Mouse (Mus musculus): ENCODE results near the gene Myadm. TPM values are rescaled to one million over a fixed set of nuclear protein-coding genes. Genes with fewer than 3 reads are reported as not detected.

Gene Myadm
- total RNA-seq, 2 experiments from 2014 or later, result 97.5 to 101 TPM

GRCm38 (mm10) chr7:3304298-3304697 lies 15.4 kb downstream of the Myadm start:
- peak; percentile 54 to 60 for DNase-seq (ENCODE audit: low spot score in 2 of 2)
- intact Hi-C loops (cut with DNase I), result loop anchor here (5.0 to 10.0 kb wide), 2 partner anchors 42 to 79 kb away; no protein-coding TSS in a partner anchor

- DNase-seq (ENCODE audit: low spot score in 2 of 2), result no peak
- intact Hi-C loops (cut with DNase I), result loop anchor here (10.0 kb wide), 1 partner anchor 82 kb away; no protein-coding TSS in a partner anchor
Observed at GRCm38 (mm10) chr7:3306400-3306799, 17.5 kb downstream of the Myadm start.

GRCm38 (mm10) chr7:3308646-3309045 lies 19.8 kb downstream of the Myadm start:
- DNase-seq (ENCODE audit: low spot score in 2 of 2), result no peak
- intact Hi-C loops (cut with DNase I), result loop anchor here (10.0 kb wide), 1 partner anchor 84 kb away; no protein-coding TSS in a partner anchor

GRCm38 (mm10) chr7:3310233-3310632 lies 21.4 kb downstream of the Myadm start:
- intact Hi-C loops (cut with DNase I), result no loop called here
- DNase-seq (ENCODE audit: low spot score in 2 of 2), result no peak

- intact Hi-C loops (cut with DNase I), result no loop called here
Observed at GRCm38 (mm10) chr7:3313571-3313970, 24.7 kb downstream of the Myadm start.

GRCm38 (mm10) chr7:3314121-3314520 lies 25.2 kb downstream of the Myadm start:
- intact Hi-C loops (cut with DNase I), result no loop called here
- no peak for DNase-seq (ENCODE audit: low spot score in 2 of 2)

More at GRCm38 (mm10) chr7:3313571-3313970, 24.7 kb downstream of the Myadm start:
- no peak for DNase-seq (ENCODE audit: low spot score in 2 of 2)

- intact Hi-C loops (cut with DNase I), result no loop called here
- no peak for DNase-seq (ENCODE audit: low spot score in 2 of 2)
Observed at GRCm38 (mm10) chr7:3317704-3318103, 28.8 kb downstream of the Myadm start.

GRCm38 (mm10) chr7:3320856-3321255 lies 32.0 kb downstream of the Myadm start:
- intact Hi-C loops (cut with DNase I), result no loop called here

GRCm38 (mm10) chr7:3323826-3324225 lies 34.9 kb downstream of the Myadm start:
- DNase-seq (ENCODE audit: low spot score in 2 of 2), result no peak
- intact Hi-C loops (cut with DNase I), result no loop called here

More at GRCm38 (mm10) chr7:3320856-3321255, 32.0 kb downstream of the Myadm start:
- no peak for DNase-seq (ENCODE audit: low spot score in 2 of 2)

- DNase-seq (ENCODE audit: low spot score in 2 of 2), result no peak
- intact Hi-C loops (cut with DNase I), result no loop called here
Observed at GRCm38 (mm10) chr7:3327961-3328360, 39.1 kb downstream of the Myadm start.

- DNase-seq (ENCODE audit: low spot score in 2 of 2), result peak; percentile 74 to 87
- intact Hi-C loops (cut with DNase I), result loop anchor here (2.0 kb wide), 1 partner anchor 119 kb away; no protein-coding TSS in a partner anchor
Observed at GRCm38 (mm10) chr7:3329776-3330546, 41.1 kb downstream of the Myadm start.

- no peak for DNase-seq (ENCODE audit: low spot score in 2 of 2)
- intact Hi-C loops (cut with DNase I), result loop anchor here (2.0 kb wide), 1 partner anchor 118 kb away; no protein-coding TSS in a partner anchor
Observed at GRCm38 (mm10) chr7:3331171-3331570, 42.3 kb downstream of the Myadm start.

- intact Hi-C loops (cut with DNase I), result loop anchor here (2.0 kb wide), 1 partner anchor 117 kb away; no protein-coding TSS in a partner anchor
- DNase-seq (ENCODE audit: low spot score in 2 of 2), result peak; percentile 84 to 86
Observed at GRCm38 (mm10) chr7:3331581-3332223, 42.8 kb downstream of the Myadm start.

GRCm38 (mm10) chr7:3332224-3332615 lies 43.3 kb downstream of the Myadm start:
- no peak for DNase-seq (ENCODE audit: low spot score in 2 of 2)
- intact Hi-C loops (cut with DNase I), result no loop called here

GRCm38 (mm10) chr7:3332619-3333521 lies 44.0 kb downstream of the Myadm start, which contains the start of gene Cacng7:
Gene Cacng7, plus strand, starts transcription at chr7:3332955.
- intact Hi-C loops (cut with DNase I), result no loop called here
- peak; percentile 64 to 67 for DNase-seq (ENCODE audit: low spot score in 2 of 2)

- no peak for DNase-seq (ENCODE audit: low spot score in 2 of 2)
- intact Hi-C loops (cut with DNase I), result no loop called here
Observed at GRCm38 (mm10) chr7:3333542-3333941, 44.7 kb downstream of the Myadm start.

GRCm38 (mm10) chr7:3336412-3336811 lies 47.5 kb downstream of the Myadm start:
- intact Hi-C loops (cut with DNase I), result no loop called here
- DNase-seq (ENCODE audit: low spot score in 2 of 2), result no peak

- intact Hi-C loops (cut with DNase I), result no loop called here
- no peak for DNase-seq (ENCODE audit: low spot score in 2 of 2)
Observed at GRCm38 (mm10) chr7:3338286-3338935, 49.5 kb downstream of the Myadm start.

- DNase-seq (ENCODE audit: low spot score in 2 of 2), result no peak
- intact Hi-C loops (cut with DNase I), result no loop called here
Observed at GRCm38 (mm10) chr7:3339010-3339409, 50.1 kb downstream of the Myadm start.
